In the genomic region with DNA sequence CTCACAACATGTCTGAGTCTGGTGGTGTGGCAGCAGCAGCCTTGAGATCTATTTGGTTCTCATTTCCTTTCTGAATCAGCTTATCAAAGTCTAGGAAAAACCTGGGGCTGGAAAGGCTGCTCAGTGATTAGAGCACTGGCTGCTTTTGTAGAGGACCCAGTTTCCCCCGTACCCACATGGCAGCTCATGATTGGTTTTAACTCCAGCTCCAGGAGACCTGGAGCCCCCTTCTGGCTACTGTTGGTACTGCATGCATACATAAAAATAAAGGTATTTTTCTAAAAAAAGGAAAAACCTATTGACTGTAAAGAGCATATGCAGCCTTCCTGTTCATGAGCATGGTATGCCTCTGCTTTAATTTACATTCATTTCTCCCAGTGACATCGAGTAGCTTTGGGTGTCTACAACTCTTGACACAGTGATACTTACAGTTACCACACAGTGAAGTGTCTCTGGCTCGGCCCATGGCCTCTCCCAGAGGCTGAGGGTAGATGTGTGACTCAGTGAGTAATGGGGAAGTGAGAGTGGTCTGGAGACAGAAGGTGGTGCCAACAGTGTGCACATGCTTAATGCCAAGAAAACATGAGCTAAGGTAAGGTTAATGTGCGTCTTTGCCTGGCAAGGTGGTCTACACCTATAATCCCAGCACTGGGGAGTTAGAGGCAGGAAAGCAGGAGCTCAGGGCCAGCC, we compare ENCODE assay signal across 8 mouse cellular contexts.
DNase-seq lines count a peak whose midpoint lies in the region; ATAC-seq lines count a peak whose summit lies in the region.

No protein-coding gene starts in this region.

- intact Hi-C loops in left cerebral cortex, postnatal 4 days (cut with DNase I), result no loop called here

- ATAC-seq in granulocyte monocyte progenitor cell, adult 5-6 weeks (replicated peaks; ENCODE audit: poor library complexity, severe bottlenecking), result peak; percentile 91
- ATAC-seq in megakaryocyte progenitor cell, adult 5-6 weeks (replicated peaks; ENCODE audit: poor library complexity), result peak; percentile 57

- peak; percentile 75 to 85 for DNase-seq in cerebellum, postnatal 10 days
- no peak for DNase-seq in cerebellum, adult 8-10 months
- peak; percentile 56 for DNase-seq in left cerebral cortex, postnatal 4 days
- DNase-seq in left cerebral cortex, adult 8-10 months (ENCODE audit: low spot score in 2 of 2), result no peak
- DNase-seq in ZHBTc4 (ENCODE audit: low read depth, low spot score), result peak; percentile 75
- DNase-seq in thymus, postnatal 36 days, result peak; percentile 14 to 27

Comparison
In these comparisons a context has a peak if more than half of its experiments do, and no peak if none do; other contexts are left out.
1. DNase-seq: peak in cerebellum, postnatal 10 days (2 of 2), left cerebral cortex, postnatal 4 days (single experiment), ZHBTc4 (single experiment) and thymus, postnatal 36 days (2 of 2); none in cerebellum, adult 8-10 months (single experiment) and left cerebral cortex, adult 8-10 months (0 of 2).